Mouse (Mus musculus): ENCODE data around the gene Gse1.
A peak's percentile ranks its signal among the peaks of the same experiment; 100 is the strongest.

Gse1 gene

GRCm38 (mm10) chr8:120322956-120323448 is 94.7 kb downstream of the Gse1 start:
- DNase-seq (ENCODE audit: low read depth, low spot score), result no peak

DNA sequence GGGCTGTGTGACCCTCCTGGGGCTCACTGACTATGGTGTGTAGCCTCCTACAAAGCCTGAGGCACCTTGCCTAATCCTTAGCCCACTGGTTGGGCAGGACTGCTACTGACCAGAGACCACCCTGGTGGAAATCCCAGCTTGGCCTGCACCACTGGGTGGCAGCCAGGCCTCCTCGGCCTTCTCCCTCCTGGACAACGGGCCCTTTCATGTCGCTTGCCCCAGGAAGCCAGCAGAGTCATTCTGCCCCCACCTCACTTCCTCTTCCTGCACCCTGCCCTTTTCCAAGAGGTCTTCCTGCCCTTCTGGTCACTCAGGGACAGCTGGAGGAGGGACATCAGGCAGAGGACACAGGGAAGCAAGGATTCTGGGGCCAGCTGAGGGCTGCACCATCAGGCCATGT is 96.3 kb downstream of the Gse1 start:
- DNase-seq (ENCODE audit: low read depth, low spot score), result no peak

- no peak for DNase-seq (ENCODE audit: low read depth, low spot score)
These were observed 97.0 kb downstream of the Gse1 start for GRCm38 (mm10) chr8:120325172-120325767.

GRCm38 (mm10) chr8:120327131-120327554 is 98.9 kb downstream of the Gse1 start:
- no peak for DNase-seq (ENCODE audit: low read depth, low spot score)

DNA sequence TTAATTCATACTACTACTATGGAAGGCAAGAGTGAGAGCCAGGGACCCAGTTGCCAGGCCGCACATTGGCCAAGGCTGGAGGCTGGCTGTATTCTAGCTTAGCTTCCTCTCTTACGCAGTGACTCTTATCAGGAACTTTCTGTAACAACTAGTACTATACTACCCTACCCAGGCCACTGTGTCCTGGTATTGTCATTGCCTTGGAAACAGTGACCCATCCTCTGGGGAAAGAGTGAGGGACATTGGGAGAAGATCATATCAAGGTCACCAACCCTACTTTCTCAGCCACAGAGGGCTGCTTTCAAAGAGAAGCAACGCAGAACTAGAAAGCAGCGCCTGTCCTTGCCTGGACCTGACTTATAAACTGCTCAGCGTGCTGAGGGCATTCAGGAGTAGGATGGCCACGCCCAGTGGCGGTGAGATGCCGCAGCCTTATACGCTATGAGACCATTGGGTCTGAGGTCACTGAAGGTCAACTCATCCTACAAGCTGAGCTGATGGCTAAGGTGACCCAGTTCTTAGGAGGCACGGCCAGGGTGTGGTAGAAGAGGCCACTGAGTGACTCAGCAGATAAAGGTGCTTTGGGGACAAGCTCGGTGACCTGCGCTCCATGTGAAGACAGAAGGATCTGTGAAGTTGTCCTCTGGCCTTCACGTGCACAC is 100.2 kb downstream of the Gse1 start:
- no peak for DNase-seq (ENCODE audit: low read depth, low spot score)

GRCm38 (mm10) chr8:120329030-120329748 is 100.9 kb downstream of the Gse1 start:
- no peak for DNase-seq (ENCODE audit: low read depth, low spot score)

DNA sequence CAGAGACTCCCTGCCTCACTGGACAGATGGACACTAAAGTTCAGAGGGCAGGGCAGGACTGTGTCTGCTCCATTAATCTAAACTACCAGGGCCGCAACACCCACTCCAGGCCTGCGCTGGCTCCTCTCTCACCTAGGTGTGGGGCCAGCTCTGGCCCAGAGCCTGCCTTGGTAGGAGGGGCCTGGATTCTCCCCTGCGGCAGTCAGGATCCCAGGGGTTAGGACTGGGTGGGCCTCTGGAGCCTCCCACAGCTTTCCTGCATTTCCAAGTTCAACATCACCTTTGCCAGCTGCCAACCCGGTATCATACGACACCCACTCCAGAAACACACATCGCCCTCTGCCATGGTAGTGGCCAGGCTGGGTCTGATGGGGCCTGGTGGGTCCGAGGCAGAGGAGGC is 102.8 kb downstream of the Gse1 start:
- no peak for DNase-seq (ENCODE audit: low read depth, low spot score)

- DNase-seq (ENCODE audit: low read depth, low spot score), result no peak
These were observed 104.3 kb downstream of the Gse1 start for GRCm38 (mm10) chr8:120332379-120333229.

GRCm38 (mm10) chr8:120333681-120334080 is 105.4 kb downstream of the Gse1 start:
- no peak for DNase-seq (ENCODE audit: low read depth, low spot score)

- peak; percentile 78 for DNase-seq (ENCODE audit: low read depth, low spot score)
These were observed 106.0 kb downstream of the Gse1 start for GRCm38 (mm10) chr8:120334261-120334660.

GRCm38 (mm10) chr8:120334878-120335261 is 106.6 kb downstream of the Gse1 start:
- peak; percentile 92 for DNase-seq (ENCODE audit: low read depth, low spot score)

- no peak for DNase-seq (ENCODE audit: low read depth, low spot score)
These were observed 107.2 kb downstream of the Gse1 start for GRCm38 (mm10) chr8:120335262-120336086.

DNA sequence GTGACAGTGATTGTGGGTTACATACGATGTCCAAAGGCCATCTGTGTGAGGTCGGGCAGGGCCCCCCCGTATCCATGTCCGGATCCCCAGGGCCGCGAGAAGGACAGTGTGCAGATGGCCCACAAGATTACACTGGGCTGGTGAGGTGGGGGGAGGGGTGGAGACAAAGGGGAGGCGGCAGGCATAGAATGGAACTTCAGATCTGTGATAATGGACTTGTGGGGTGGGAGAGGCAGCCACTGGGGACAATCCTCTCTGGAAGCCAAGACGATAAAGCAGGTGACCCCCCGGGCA is 107.8 kb downstream of the Gse1 start:
- DNase-seq (ENCODE audit: low read depth, low spot score), result no peak

DNA sequence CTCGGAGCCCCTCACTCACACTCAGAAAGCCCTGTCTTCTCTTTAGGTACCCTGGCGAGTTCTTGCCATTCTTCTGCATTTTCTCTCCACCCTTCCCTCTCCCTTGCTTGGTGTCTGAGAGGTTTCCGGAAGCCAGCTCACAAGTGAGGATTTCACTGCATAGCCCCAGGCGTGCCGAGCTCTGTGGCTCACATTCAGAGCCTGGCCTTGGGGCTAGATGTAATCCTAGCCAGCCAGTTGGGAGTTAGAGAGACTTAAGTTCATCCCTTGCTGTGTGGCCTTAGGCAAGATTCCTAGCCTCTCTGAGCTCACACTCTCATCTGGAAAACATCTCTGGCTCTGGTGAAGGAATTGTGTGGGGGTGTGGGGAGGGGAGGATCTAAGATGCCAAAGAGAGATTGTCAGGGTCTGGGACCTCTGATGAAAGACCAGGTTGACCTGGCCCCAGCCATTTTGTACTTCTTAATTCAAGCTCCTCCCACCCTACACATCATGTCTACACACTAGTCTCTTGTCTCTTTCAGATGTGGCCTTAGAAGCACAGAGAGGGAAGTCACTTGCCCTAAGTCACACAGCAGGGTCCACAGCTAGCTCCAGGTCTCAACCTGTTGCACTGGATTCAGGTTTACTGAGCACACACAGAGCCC is 108.8 kb downstream of the Gse1 start:
- DNase-seq (ENCODE audit: low read depth, low spot score), result peak; percentile 85

- DNase-seq (ENCODE audit: low read depth, low spot score), result no peak
These were observed 109.4 kb downstream of the Gse1 start for GRCm38 (mm10) chr8:120337627-120338026.

DNA sequence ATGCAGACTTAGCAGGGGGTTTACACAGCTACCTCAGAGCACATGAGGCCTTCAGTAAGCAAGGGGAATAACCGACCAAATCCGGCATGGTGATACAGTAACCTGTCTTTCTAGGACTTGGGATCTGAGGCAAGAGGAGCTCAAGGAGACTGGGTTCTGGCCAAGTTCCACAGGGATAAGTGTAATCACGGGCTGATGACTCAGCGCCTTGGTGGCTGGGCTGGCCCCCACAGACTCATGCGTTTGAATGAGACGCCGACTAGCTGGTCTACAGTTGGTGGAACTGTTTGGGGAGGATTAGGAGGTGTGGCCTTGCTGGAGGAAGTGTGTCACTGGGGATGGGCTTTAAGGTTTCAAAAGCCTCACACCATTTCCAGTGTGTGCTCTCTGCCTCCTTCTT is 110.4 kb downstream of the Gse1 start:
- DNase-seq (ENCODE audit: low read depth, low spot score), result no peak

- no peak for DNase-seq (ENCODE audit: low read depth, low spot score)
These were observed 111.5 kb downstream of the Gse1 start for GRCm38 (mm10) chr8:120339743-120340142.

- DNase-seq (ENCODE audit: low read depth, low spot score), result no peak
These were observed 112.9 kb downstream of the Gse1 start for GRCm38 (mm10) chr8:120341124-120341523.

DNA sequence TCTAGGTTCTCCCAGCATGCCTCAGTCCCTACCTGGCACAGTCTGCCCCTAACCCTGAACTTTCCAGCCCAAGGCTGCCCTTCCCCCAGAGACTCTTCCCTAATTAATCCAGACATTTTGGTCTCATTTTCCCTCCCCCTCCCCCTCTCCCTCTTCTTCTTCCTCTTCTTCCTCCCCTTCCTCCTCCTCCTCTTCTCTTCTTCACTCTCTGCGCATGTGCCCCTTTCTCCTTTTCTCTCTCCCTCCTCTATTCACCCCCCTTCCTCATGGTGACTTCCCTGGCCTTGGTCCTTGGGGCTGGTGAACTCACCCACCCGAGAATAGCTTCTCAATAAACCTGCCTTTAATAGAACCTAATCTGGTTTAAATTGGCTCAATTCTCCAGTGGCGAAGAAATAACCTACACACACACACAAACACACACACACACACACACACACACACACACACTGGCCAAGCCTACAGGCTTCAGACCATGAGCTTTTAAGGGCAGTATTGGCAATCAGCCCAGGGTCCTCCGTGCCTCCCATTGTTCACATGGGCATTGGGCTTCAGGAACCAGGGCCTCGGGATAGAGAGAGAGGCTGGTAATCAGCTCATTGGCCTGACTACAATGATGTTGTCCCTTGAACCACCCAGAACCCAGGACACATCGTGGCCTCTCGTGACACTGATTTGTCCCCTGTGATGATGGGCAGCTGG is 114.7 kb downstream of the Gse1 start:
- no peak for DNase-seq (ENCODE audit: low read depth, low spot score)

DNA sequence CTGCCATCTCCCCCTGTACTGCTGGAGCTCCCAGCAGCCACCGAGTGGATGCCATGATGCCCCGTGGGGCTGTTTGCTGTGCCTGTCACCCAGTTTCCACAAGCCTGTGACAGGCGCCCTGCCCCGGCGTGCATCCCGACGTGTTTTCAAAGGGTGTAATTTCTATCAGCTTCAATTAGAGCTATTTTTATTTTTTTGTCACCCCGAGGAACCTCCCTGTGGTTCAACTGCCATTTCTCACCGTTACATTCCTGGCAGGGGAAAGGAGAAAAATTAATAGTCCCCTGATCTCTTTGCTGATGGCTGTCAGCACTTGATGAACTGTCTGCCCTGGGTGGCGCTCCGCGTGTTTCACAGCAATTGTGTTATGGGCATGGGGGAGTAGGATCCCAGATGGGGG is 115.3 kb downstream of the Gse1 start:
- DNase-seq (ENCODE audit: low read depth, low spot score), result no peak
